Mouse (Mus musculus): ENCODE results near the gene Gzmb. TPM values are rescaled to one million over a fixed set of nuclear protein-coding genes. Genes with fewer than 3 reads are reported as not detected.
"Not testable (repeated sequence)": the region's sequence is repeated elsewhere in the genome, so short reads cannot be mapped to it uniquely, and the experiment has no call there.

Gzmb gene
- polyA plus RNA-seq, 1 experiment from 2014 or later, result 0.16 TPM

GRCm38 (mm10) chr14:56283816-56284215 is 21.8 kb upstream of the Gzmb start:
- ATAC-seq (replicated peaks; ENCODE audit: insufficient number of reproducible peaks, insufficient read depth, low FRiP score, low read depth), result no peak
- 89% methylated on average over 1 of the region's 1 CpGs for WGBS

GRCm38 (mm10) chr14:56281090-56281489 is 19.0 kb upstream of the Gzmb start:
- H3K27ac ChIP-seq, result no peak overlapping the region
- H3K4me3 ChIP-seq, result no peak overlapping the region
- H3K9ac ChIP-seq, result no peak overlapping the region
- no peaks in the 10 kb centered on the region for H3K9me3 ChIP-seq (replicated peaks)
- no peaks in the 10 kb centered on the region for H3K27me3 ChIP-seq
- 41% methylated on average over 5 of the region's 5 CpGs for WGBS
- no peak overlapping the region for H3K4me2 ChIP-seq
- no peaks in the 10 kb centered on the region for H3K36me3 ChIP-seq
- no peaks in the 10 kb centered on the region for H3K4me1 ChIP-seq (replicated peaks)
- ATAC-seq (replicated peaks; ENCODE audit: insufficient number of reproducible peaks, insufficient read depth, low FRiP score, low read depth), result no peak

More at GRCm38 (mm10) chr14:56283816-56284215, 21.8 kb upstream of the Gzmb start:
- Histone ChIP-seq H3K9me3 (replicated peaks) (no peaks in the 10 kb centered on the region), H3K36me3 (no peaks in the 10 kb centered on the region), H3K4me2 (no peak overlapping the region), H3K27me3 (no peaks in the 10 kb centered on the region), H3K4me3 (no peak overlapping the region), H3K9ac (no peak overlapping the region), H3K27ac (no peak overlapping the region), H3K4me1 (replicated peaks) (no peaks in the 10 kb centered on the region)

- WGBS, result 34% methylated on average over 7 of the region's 7 CpGs
- H3K27ac ChIP-seq; H3K9ac ChIP-seq; H3K4me2 ChIP-seq; H3K27me3 ChIP-seq; H3K9me3 ChIP-seq (replicated peaks); ATAC-seq (replicated peaks; ENCODE audit: insufficient number of reproducible peaks, insufficient read depth, low FRiP score, low read depth); H3K36me3 ChIP-seq; H3K4me1 ChIP-seq (replicated peaks); H3K4me3 ChIP-seq: not testable (repeated sequence)
These were observed 16.6 kb upstream of the Gzmb start for GRCm38 (mm10) chr14:56278691-56279090.

- not testable (repeated sequence) for H3K4me3 ChIP-seq; H3K27ac ChIP-seq; H3K9me3 ChIP-seq (replicated peaks); H3K9ac ChIP-seq; H3K4me2 ChIP-seq; H3K27me3 ChIP-seq; H3K36me3 ChIP-seq; ATAC-seq (replicated peaks; ENCODE audit: insufficient number of reproducible peaks, insufficient read depth, low FRiP score, low read depth); H3K4me1 ChIP-seq (replicated peaks)
- WGBS, result 63% methylated on average over 7 of the region's 7 CpGs
These were observed 14.0 kb upstream of the Gzmb start for GRCm38 (mm10) chr14:56276096-56276495.

- H3K9ac ChIP-seq, result no peak overlapping the region
- WGBS, result 74% methylated on average over 1 of the region's 1 CpGs
- ATAC-seq (replicated peaks; ENCODE audit: insufficient number of reproducible peaks, insufficient read depth, low FRiP score, low read depth), result no peak
- H3K27me3 ChIP-seq, result no peaks in the 10 kb centered on the region
- no peak overlapping the region for H3K4me3 ChIP-seq
- H3K4me2 ChIP-seq, result no peak overlapping the region
- H3K9me3 ChIP-seq (replicated peaks), result no peaks in the 10 kb centered on the region
- H3K36me3 ChIP-seq, result no peaks in the 10 kb centered on the region
- H3K27ac ChIP-seq, result no peak overlapping the region
- no peaks in the 10 kb centered on the region for H3K4me1 ChIP-seq (replicated peaks)
These were observed 4.0 kb upstream of the Gzmb start for GRCm38 (mm10) chr14:56266109-56266508.

GRCm38 (mm10) chr14:56240409-56240808 is 21.7 kb downstream of the Gzmb start:
- ATAC-seq (replicated peaks; ENCODE audit: insufficient number of reproducible peaks, insufficient read depth, low FRiP score, low read depth), result no peak
- no peaks in the 10 kb centered on the region for H3K27me3 ChIP-seq
- no peak overlapping the region for H3K4me2 ChIP-seq
- no peaks in the 10 kb centered on the region for H3K36me3 ChIP-seq
- H3K9me3 ChIP-seq (replicated peaks), result no peaks in the 10 kb centered on the region
- H3K9ac ChIP-seq, result no peak overlapping the region
- H3K4me3 ChIP-seq, result no peak overlapping the region
- H3K27ac ChIP-seq, result no peak overlapping the region
- no peaks in the 10 kb centered on the region for H3K4me1 ChIP-seq (replicated peaks)

- H3K27me3 ChIP-seq, result no peaks in the 10 kb centered on the region
- H3K27ac ChIP-seq, result no peak within 1 kb of the TSS
- no peaks in the 10 kb centered on the region for H3K9me3 ChIP-seq (replicated peaks)
- no peak within 1 kb of the TSS for H3K9ac ChIP-seq
- no peak for ATAC-seq (replicated peaks; ENCODE audit: insufficient number of reproducible peaks, insufficient read depth, low FRiP score, low read depth)
- no peak within 1 kb of the TSS for H3K4me2 ChIP-seq
- H3K36me3 ChIP-seq, result no peaks in the 10 kb centered on the region
- WGBS, result 56% methylated on average over 2 of the region's 2 CpGs
- no peak within 1 kb of the TSS for H3K4me3 ChIP-seq
- no peaks in the 10 kb centered on the region for H3K4me1 ChIP-seq (replicated peaks)
These were observed 27.5 kb downstream of the Gzmb start, which contains the start of gene Gzmc for GRCm38 (mm10) chr14:56234556-56234955. TSS of gene Gzmc (minus strand) at chr14:56234656.

- no peak within 1 kb of the TSS for H3K27ac ChIP-seq
- WGBS, result 80% methylated on average over 4 of the region's 4 CpGs
- H3K27me3 ChIP-seq, result no peaks in the 10 kb centered on the region
- no peak within 1 kb of the TSS for H3K9ac ChIP-seq
- no peaks in the 10 kb centered on the region for H3K4me1 ChIP-seq (replicated peaks)
- H3K9me3 ChIP-seq (replicated peaks), result no peaks in the 10 kb centered on the region
- no peak within 1 kb of the TSS for H3K4me2 ChIP-seq
- H3K4me3 ChIP-seq, result no peak within 1 kb of the TSS
- no peak for ATAC-seq (replicated peaks; ENCODE audit: insufficient number of reproducible peaks, insufficient read depth, low FRiP score, low read depth)
- H3K36me3 ChIP-seq, result no peaks in the 10 kb centered on the region
These were observed 50.7 kb downstream of the Gzmb start, which contains the start of gene Gzmf for GRCm38 (mm10) chr14:56211317-56211716. TSS of gene Gzmf (minus strand) at chr14:56211417.

Other genes starting within 250 kb of the Gzmb start
- not detected in 2 replicates for gene Mcpt1, start 244.3 kb downstream of the Gzmb start, polyA plus RNA-seq (2015; fragmentation: Nextera tagmentation; extraction: Ambion mirVana)
- not detected in 2 replicates for gene Mcpt9, start 231.8 kb downstream of the Gzmb start, polyA plus RNA-seq (2015; fragmentation: Nextera tagmentation; extraction: Ambion mirVana)
- gene Mcpt2, start 220.2 kb downstream of the Gzmb start, polyA plus RNA-seq (2015; fragmentation: Nextera tagmentation; extraction: Ambion mirVana), result 0.19 TPM in 1 of 2 replicates, not detected in the other
- gene Mcpt4, start 199.9 kb downstream of the Gzmb start, polyA plus RNA-seq (2015; fragmentation: Nextera tagmentation; extraction: Ambion mirVana), result 0.75 and 0.88 TPM in 2 replicates
- 0.52 and 0.94 TPM in 2 replicates for gene Mcpt8, start 177.0 kb downstream of the Gzmb start, polyA plus RNA-seq (2015; fragmentation: Nextera tagmentation; extraction: Ambion mirVana)
- gene Ctsg, start 159.7 kb downstream of the Gzmb start, polyA plus RNA-seq (2015; fragmentation: Nextera tagmentation; extraction: Ambion mirVana), result 0.19 and 0.33 TPM in 2 replicates
- gene Gzme, start 141.6 kb downstream of the Gzmb start, polyA plus RNA-seq (2015; fragmentation: Nextera tagmentation; extraction: Ambion mirVana), result not detected in 2 replicates
- gene Gzmd, start 129.7 kb downstream of the Gzmb start, polyA plus RNA-seq (2015; fragmentation: Nextera tagmentation; extraction: Ambion mirVana), result not detected in 2 replicates
- gene Gzmg, start 102.7 kb downstream of the Gzmb start, polyA plus RNA-seq (2015; fragmentation: Nextera tagmentation; extraction: Ambion mirVana), result not detected in 2 replicates
- gene Gzmn, start 87.7 kb downstream of the Gzmb start, polyA plus RNA-seq (2015; fragmentation: Nextera tagmentation; extraction: Ambion mirVana), result not detected in 2 replicates
- not detected in 2 replicates for gene Gzmf, start 50.8 kb downstream of the Gzmb start, polyA plus RNA-seq (2015; fragmentation: Nextera tagmentation; extraction: Ambion mirVana)
- not detected in 2 replicates for gene Gzmc, start 27.6 kb downstream of the Gzmb start, polyA plus RNA-seq (2015; fragmentation: Nextera tagmentation; extraction: Ambion mirVana)
- 0.09 and 0.20 TPM in 2 replicates for gene Atp12a, start 102.8 kb upstream of the Gzmb start, polyA plus RNA-seq (2015; fragmentation: Nextera tagmentation; extraction: Ambion mirVana)
- 1.8 and 2.1 TPM in 2 replicates for gene Rnf17, start 140.3 kb upstream of the Gzmb start, polyA plus RNA-seq (2015; fragmentation: Nextera tagmentation; extraction: Ambion mirVana)

Measured in heart, embryonic 15.5 days (tissue).